Mouse (Mus musculus) adrenal gland, postnatal 36 days (tissue): ENCODE results near the gene Hspb9. TPM values are rescaled to one million over a fixed set of nuclear protein-coding genes. Genes with fewer than 3 reads are reported as not detected.
A peak's percentile ranks its signal among the peaks of the same experiment; 100 is the strongest.

Experiments
- DNase-seq, 2 experiments: peaks; one replicate each; pipeline ENCODE4 v3.0.0; 2021; ENCODE audit warnings: mixed read lengths in 1 of 2
- total RNA-seq, 2 experiments: library from RNA; stranded (reverse); gene quantifications; 2 replicates each; pipeline ENCODE4 v1.2.3; 2021

Hspb9 gene
- total RNA-seq, 2 experiments from 2014 or later: not detected

DNA sequence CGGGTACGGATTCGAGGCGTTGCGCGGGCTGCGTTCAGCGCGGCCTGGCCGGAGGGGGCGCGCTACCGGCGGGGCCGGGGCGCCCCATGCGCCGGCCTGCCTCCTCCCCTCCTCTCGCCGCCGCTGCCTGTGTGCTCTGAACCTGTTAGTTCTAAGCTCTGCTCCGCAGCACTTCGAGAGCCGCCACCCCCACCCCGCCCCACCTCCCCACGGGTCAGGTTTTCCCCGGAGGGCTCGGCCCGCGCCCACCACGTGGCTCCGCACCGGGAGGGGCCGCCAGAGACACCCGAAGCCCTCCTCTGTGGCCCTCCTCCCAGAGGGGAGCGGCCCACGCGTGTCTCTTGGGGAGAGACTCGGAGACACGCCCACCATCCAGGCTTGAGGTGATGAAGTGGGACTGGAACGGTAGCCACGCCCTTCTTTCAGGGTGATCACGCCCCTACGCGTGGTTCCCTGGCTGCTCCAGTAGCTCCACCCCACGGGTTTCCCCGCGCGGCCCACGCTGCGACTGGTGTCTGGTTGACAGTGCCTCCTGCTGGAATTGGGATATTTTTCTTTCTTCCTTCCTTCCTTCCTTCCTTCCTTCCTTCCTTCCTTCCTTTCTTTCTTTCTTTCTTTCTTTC is 46.1 kb downstream of the Hspb9 start, which contains the start of gene Kcnh4:
TSS of gene Kcnh4 (minus strand) at position 332 of the 623 bp plus-strand sequence.
- DNase-seq: peak; percentile 65 to 70

DNA sequence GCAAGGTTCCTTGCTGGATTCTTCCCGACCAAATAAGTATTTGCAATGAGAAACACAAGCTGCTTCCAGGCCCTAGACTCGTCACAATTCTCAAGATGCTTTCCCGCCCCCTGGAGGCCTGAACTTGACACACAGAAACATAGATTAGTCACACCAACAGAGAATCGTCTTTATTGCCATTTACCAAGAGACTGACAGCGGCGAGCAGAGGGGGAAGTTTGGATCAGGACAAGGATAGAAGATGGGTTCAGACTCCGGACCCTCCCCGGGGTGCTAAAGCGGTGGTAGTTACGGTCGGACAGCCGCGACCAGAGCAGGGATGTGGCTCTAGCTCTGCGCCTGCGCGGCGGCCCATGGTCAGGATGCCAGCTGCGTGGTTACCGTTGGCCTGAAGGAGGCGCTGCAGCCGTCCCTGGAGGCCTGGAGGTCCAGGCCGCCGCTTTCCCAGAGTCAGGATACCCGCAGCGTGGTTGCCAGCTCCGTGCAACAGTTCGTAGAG is 47.9 kb downstream of the Hspb9 start:
- DNase-seq: peak; percentile 90 to 93

DNA sequence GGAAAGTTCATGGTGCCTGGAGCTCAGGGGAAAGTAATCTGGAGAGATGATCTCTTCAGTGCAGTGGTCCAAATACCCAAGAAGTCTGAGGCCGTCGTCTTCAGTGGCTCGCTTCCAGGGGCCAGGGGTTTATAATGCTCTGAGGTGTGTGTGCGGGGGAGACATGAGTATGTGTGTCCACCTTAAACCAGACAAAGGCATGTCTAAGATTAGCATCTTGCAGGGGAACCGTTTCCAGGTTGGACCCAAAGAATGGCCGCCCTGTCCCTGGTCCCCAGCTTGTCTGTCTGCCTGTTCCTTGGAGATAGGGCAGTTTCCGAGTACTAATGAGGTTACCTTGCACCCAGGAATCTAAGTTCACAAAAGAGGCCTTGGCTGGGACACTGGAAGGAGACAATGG is 49.2 kb downstream of the Hspb9 start, which contains the start of gene Hcrt:
TSS of gene Hcrt (minus strand) at position 101 of the 400 bp plus-strand sequence.
- no peak for DNase-seq

Other genes starting within 250 kb of the Hspb9 start
- gene Klhl11, start 241.1 kb upstream of the Hspb9 start, total RNA-seq: 10 to 100 TPM; 56.2 to 58.2 TPM
- gene Acly, start 185.8 kb upstream of the Hspb9 start, total RNA-seq: 1,000 to 10,000 TPM; 1,688 to 2,194 TPM
- gene Ttc25, start 168.2 kb upstream of the Hspb9 start, total RNA-seq: 1 to 10 TPM; 5.6 to 7.7 TPM
- 10 to 100 TPM; 46.5 to 60.7 TPM for gene Cnp, start 138.9 kb upstream of the Hspb9 start, total RNA-seq
- 10 to 100 TPM; 32.9 to 43.6 TPM for gene Nkiras2, start 94.6 kb upstream of the Hspb9 start, total RNA-seq
- 100 to 1,000 TPM; 207 to 222 TPM for gene Dnajc7, start 93.7 kb upstream of the Hspb9 start, total RNA-seq
- under 1 TPM; 0.13 to 0.43 TPM for gene Zfp385c, start 21.4 kb upstream of the Hspb9 start, total RNA-seq
- gene Dhx58, start 9.6 kb upstream of the Hspb9 start, total RNA-seq: 10 to 100 TPM; 39.5 to 60.6 TPM
- 10 to 100 TPM; 44.5 to 45.5 TPM for gene Kat2a, start 1.4 kb upstream of the Hspb9 start, total RNA-seq
- gene Rab5c, start 24.4 kb downstream of the Hspb9 start, total RNA-seq: 100 to 1,000 TPM; 172 to 187 TPM
- gene Kcnh4, start 46.1 kb downstream of the Hspb9 start, total RNA-seq: under 1 TPM; 0.10 to 0.13 TPM
- gene Hcrt, start 49.1 kb downstream of the Hspb9 start, total RNA-seq: not detected
- gene Ghdc, start 57.1 kb downstream of the Hspb9 start, total RNA-seq: 10 to 100 TPM; 18.8 to 25.8 TPM
- gene Stat5b, start 136.9 kb downstream of the Hspb9 start, total RNA-seq: 100 to 1,000 TPM in 1 of 2 experiments, 10 to 100 TPM in 1; 58.3 to 111 TPM
- 10 to 100 TPM; 26.3 to 39.8 TPM for gene Stat5a, start 145.5 kb downstream of the Hspb9 start, total RNA-seq
- gene Stat3, start 225.7 kb downstream of the Hspb9 start, total RNA-seq: 100 to 1,000 TPM in 1 of 2 experiments, 10 to 100 TPM in 1; 74.2 to 109 TPM